27 mouse cellular contexts compared by ENCODE assay signal in the genomic region with DNA sequence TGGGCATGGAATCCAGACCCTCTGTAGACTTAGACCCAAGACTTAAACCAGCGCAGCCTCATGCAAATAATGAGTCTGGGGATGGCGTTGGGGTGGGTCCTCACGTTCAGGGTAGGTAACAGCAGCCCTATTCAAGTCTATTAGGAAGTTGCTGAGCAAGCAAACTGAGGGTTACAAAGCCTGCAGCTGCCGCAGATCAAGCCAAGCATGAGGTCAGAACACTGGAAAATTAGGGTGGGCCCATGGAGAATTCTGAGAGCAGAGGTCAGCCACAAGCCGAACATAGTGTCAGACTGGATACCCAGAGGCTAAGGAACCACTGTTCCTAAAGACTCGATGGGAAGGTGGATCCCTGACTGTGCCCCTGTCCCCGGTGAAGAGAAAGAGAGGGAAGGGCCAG.
A peak's percentile ranks its signal among the peaks of the same experiment; 100 is the strongest.
DNase-seq lines count a peak whose midpoint lies in the region; ATAC-seq and TF ChIP-seq lines count a peak whose summit lies in the region.
"Had no signal": no experiment of that assay in that cellular context is flagged by ENCODE, and none has a peak within 500 bp of the region (broad histone marks: within the 10 kb centered on the region; RNA-seq: fewer than 3 reads in every experiment).

No protein-coding gene starts in this region.

- 73% methylated on average over 7 of the region's 7 CpGs for WGBS in heart, embryonic 12.5 days
- 81% methylated on average over 7 of the region's 7 CpGs for WGBS in kidney, adult 2 months
- WGBS in kidney, embryonic 16.5 days, result 76% methylated on average over 7 of the region's 7 CpGs

- H3K4me3 ChIP-seq in heart, embryonic 12.5 days, result no peak overlapping the region
- H3K4me3 ChIP-seq in kidney, adult 2 months (ENCODE audit: insufficient read depth, low read depth, low read length), result no peak overlapping the region
- H3K4me3 ChIP-seq in kidney, embryonic 16.5 days (ENCODE audit: low read length), result no peak overlapping the region
- H3K4me3 ChIP-seq in ES-E14 (ENCODE audit: insufficient read depth in 1 of 2, low read depth in 1 of 2, low read length in 2 of 2, poor library complexity in 1 of 2, severe bottlenecking in 1 of 2), result no peak overlapping the region
- H3K4me3 ChIP-seq: forebrain, embryonic 13.5 days; heart, embryonic 13.5 days; hindbrain, embryonic 13.5 days; left cerebral cortex, adult 2 months; limb, embryonic 12.5 days; liver, embryonic 15.5 days; midbrain, embryonic 15.5 days; neural tube, embryonic 15.5 days had no signal

- no peak for ATAC-seq in heart, embryonic 12.5 days (ENCODE audit: insufficient number of reproducible peaks, low FRiP score)
- no peak for ATAC-seq in kidney, embryonic 16.5 days (ENCODE audit: low FRiP score, low TSS enrichment)
- ATAC-seq: forebrain, embryonic 13.5 days; intestine, embryonic 16.5 days; midbrain, embryonic 15.5 days had no signal

- H3K4me1 ChIP-seq in heart, embryonic 12.5 days (replicated peaks), result peaks cover 19% of the 10 kb centered on the region
- H3K4me1 ChIP-seq in kidney, adult 2 months (ENCODE audit: control insufficient read depth, insufficient read depth, low read length), result no peaks in the 10 kb centered on the region
- peaks cover 18% of the 10 kb centered on the region for H3K4me1 ChIP-seq in kidney, embryonic 16.5 days (ENCODE audit: insufficient read depth, low read length)
- H3K4me1 ChIP-seq in ES-E14 (ENCODE audit: control insufficient read depth in 2 of 2, insufficient read depth in 2 of 2, low read length in 2 of 2, poor library complexity in 1 of 2), result peaks cover 5 to 8% of the 10 kb centered on the region in 2 experiments; a peak in 3 of 4 replicates
- H3K4me1 ChIP-seq: midbrain, embryonic 15.5 days had no signal

- in situ Hi-C loops in ES-E14 (cut with MboI; ENCODE audit: low sequenced_read_pairs in 2 of 2, unreplicated experiment in 2 of 2), result no loop called here

- H3K9ac ChIP-seq in heart, embryonic 12.5 days, result no peak overlapping the region
- H3K9ac ChIP-seq in kidney, embryonic 16.5 days (replicated peaks; ENCODE audit: low read length), result no peak overlapping the region
- no peak overlapping the region for H3K9ac ChIP-seq in ES-E14 (ENCODE audit: insufficient read depth, low read depth, low read length, poor library complexity, severe bottlenecking)
- H3K9ac ChIP-seq: forebrain, embryonic 13.5 days; heart, embryonic 13.5 days; hindbrain, embryonic 13.5 days; limb, embryonic 12.5 days; liver, embryonic 15.5 days; lung, embryonic 14.5 days; midbrain, embryonic 15.5 days; neural tube, embryonic 15.5 days had no signal

- no peaks in the 10 kb centered on the region for H3K27me3 ChIP-seq in heart, embryonic 12.5 days (replicated peaks)
- no peaks in the 10 kb centered on the region for H3K27me3 ChIP-seq in kidney, adult 2 months (replicated peaks; ENCODE audit: control insufficient read depth, insufficient read depth, low read length)
- no peaks in the 10 kb centered on the region for H3K27me3 ChIP-seq in kidney, embryonic 16.5 days (ENCODE audit: insufficient read depth, low read length)
- H3K27me3 ChIP-seq: heart, embryonic 13.5 days; limb, embryonic 12.5 days; liver, embryonic 15.5 days had no signal

- peak; percentile 97 for DNase-seq in heart, adult 11 months
- peak; percentile 27 for DNase-seq in kidney, adult 2 months
- DNase-seq in ES-E14 (ENCODE audit: low read depth, low spot score), result no peak
- DNase-seq in gastrocnemius, postnatal 25 days, result peak; percentile 26
- no peak for DNase-seq in yolk sac, embryonic 10.5 days (ENCODE audit: low spot score)
- DNase-seq: adrenal gland, adult 8-10 months; B cell, adult 2 months; cerebellum, adult 2 months; cerebellum, postnatal 14 days; lung, embryonic 14.5 days; lung, postnatal 14 days; retina, postnatal 1 day; right cerebral cortex, postnatal 25 days; spleen, adult 18-20 months; thymus, postnatal 25 days had no signal

- no peaks in the 10 kb centered on the region for H3K36me3 ChIP-seq in heart, embryonic 12.5 days
- no peaks in the 10 kb centered on the region for H3K36me3 ChIP-seq in kidney, adult 2 months (ENCODE audit: control insufficient read depth, insufficient read depth, low read length)
- no peaks in the 10 kb centered on the region for H3K36me3 ChIP-seq in kidney, embryonic 16.5 days (ENCODE audit: insufficient read depth, low read length)
- no peaks in the 10 kb centered on the region for H3K36me3 ChIP-seq in ES-E14 (ENCODE audit: control insufficient read depth, insufficient read depth, low read length, poor library complexity, severe bottlenecking)
- H3K36me3 ChIP-seq: G1E; heart, embryonic 13.5 days; hindbrain, embryonic 13.5 days; limb, embryonic 12.5 days; liver, embryonic 15.5 days; midbrain, embryonic 15.5 days; neural tube, embryonic 15.5 days had no signal

- H3K9me3 ChIP-seq in heart, embryonic 12.5 days (replicated peaks), result no peaks in the 10 kb centered on the region; the same call in 1 of the 2 replicates
- H3K9me3 ChIP-seq in kidney, embryonic 16.5 days (ENCODE audit: low read length), result no peaks in the 10 kb centered on the region
- no peaks in the 10 kb centered on the region for H3K9me3 ChIP-seq in ES-E14 (ENCODE audit: control insufficient read depth, insufficient read depth, low read depth, low read length)
- H3K9me3 ChIP-seq: forebrain, embryonic 13.5 days; G1E; heart, embryonic 13.5 days; hindbrain, embryonic 13.5 days; limb, embryonic 12.5 days; liver, embryonic 15.5 days; midbrain, embryonic 15.5 days; neural tube, embryonic 15.5 days had no signal

- TF ChIP-seq POLR2A in kidney, adult 2 months (IDR thresholded peaks at IDR 0.05; ENCODE audit: low read depth, low read length), result no peak

- H3K27ac ChIP-seq in heart, embryonic 12.5 days (ENCODE audit: poor library complexity, severe bottlenecking), result no peak overlapping the region
- H3K27ac ChIP-seq in kidney, adult 2 months (ENCODE audit: insufficient read depth, low read depth, low read length), result no peak overlapping the region
- no peak overlapping the region for H3K27ac ChIP-seq in kidney, embryonic 16.5 days (ENCODE audit: low read length)
- H3K27ac ChIP-seq in ES-E14 (ENCODE audit: insufficient read depth, low read depth, low read length, poor library complexity, severe bottlenecking), result no peak overlapping the region
- H3K27ac ChIP-seq: forebrain, embryonic 13.5 days; heart, embryonic 13.5 days; hindbrain, embryonic 13.5 days; left cerebral cortex, adult 2 months; limb, embryonic 12.5 days; liver, embryonic 15.5 days; midbrain, embryonic 15.5 days; neural tube, embryonic 15.5 days had no signal

- no peak overlapping the region for H3K4me2 ChIP-seq in heart, embryonic 12.5 days
- H3K4me2 ChIP-seq in kidney, embryonic 16.5 days (replicated peaks; ENCODE audit: low read depth, low read length), result no peak overlapping the region
- H3K4me2 ChIP-seq: forebrain, embryonic 13.5 days; heart, embryonic 13.5 days; hindbrain, embryonic 13.5 days; limb, embryonic 12.5 days; liver, embryonic 15.5 days; lung, embryonic 14.5 days; midbrain, embryonic 15.5 days; neural tube, embryonic 15.5 days had no signal

- TF ChIP-seq CTCF in kidney, adult 2 months (conservative IDR thresholded peaks at IDR 0.05; ENCODE audit: insufficient read depth, insufficient read length, low read depth, low read length), result no peak

TF ChIP-seq in ES-E14, 5 proteins besides CTCF, POLR2A, EP300 and RAD21:
- TF ChIP-seq CHD2 (IDR thresholded peaks at IDR 0.05; ENCODE audit: low read depth, low read length) (no peak), MAFK (IDR thresholded peaks at IDR 0.05; ENCODE audit: insufficient read depth, low read depth, low read length) (peak; percentile 68)
TF ChIP-seq in ES-E14: peak in this region for 1.

Comparison
In these comparisons a context has a peak if more than half of its experiments do, and no peak if none do; other contexts are left out.
1. DNase-seq: peak in heart, adult 11 months (single experiment), kidney, adult 2 months (single experiment) and gastrocnemius, postnatal 25 days (single experiment); none in ES-E14 (single experiment) and yolk sac, embryonic 10.5 days (single experiment).